Mouse (Mus musculus): ENCODE data around the gene Ccdc124. TPM values are rescaled to one million over a fixed set of nuclear protein-coding genes. Genes with fewer than 3 reads are reported as not detected.
"Not testable (repeated sequence)": the region's sequence is repeated elsewhere in the genome, so short reads cannot be mapped to it uniquely, and the experiment has no call there.

Gene Ccdc124
- polyA plus RNA-seq, 1 experiment from 2014 or later: 149 TPM

- H3K27me3 ChIP-seq (ENCODE audit: control insufficient read depth, insufficient read depth, low read length): no peaks in the 10 kb centered on the region
- no peaks in the 10 kb centered on the region for H3K4me1 ChIP-seq (ENCODE audit: control insufficient read depth, insufficient read depth, low read length)
- no peak overlapping the region for H3K4me2 ChIP-seq (ENCODE audit: low read length)
- H3K36me3 ChIP-seq (ENCODE audit: control insufficient read depth, insufficient read depth, low read length): 0 out of 2 replicates have a peak, but pooled peaks cover 2% of the 10 kb centered on the region
- ATAC-seq (ENCODE audit: low FRiP score, low TSS enrichment) (no peak), DNase-seq (no peak)
- WGBS: 86% methylated on average over 8 of the region's 8 CpGs
- H3K9ac ChIP-seq (replicated peaks; ENCODE audit: low read length): no peak overlapping the region; the same call in 1 of the 2 replicates
- no peak overlapping the region for H3K27ac ChIP-seq (replicated peaks; ENCODE audit: low read depth, low read length)
- H3K9me3 ChIP-seq (ENCODE audit: control insufficient read depth, low read length): no peaks in the 10 kb centered on the region
- H3K4me3 ChIP-seq (replicated peaks; ENCODE audit: low read depth, low read length): no peak overlapping the region
Observed at GRCm38 (mm10) chr8:70831517-70831916, 42.2 kb downstream of the Ccdc124 start.

- H3K36me3 ChIP-seq (ENCODE audit: control insufficient read depth, insufficient read depth, low read length): no peaks in the 10 kb centered on the region
- H3K4me1 ChIP-seq (ENCODE audit: control insufficient read depth, insufficient read depth, low read length): no peaks in the 10 kb centered on the region
- H3K9ac ChIP-seq (replicated peaks; ENCODE audit: low read length): no peak overlapping the region
- H3K4me3 ChIP-seq (replicated peaks; ENCODE audit: low read depth, low read length): no peak overlapping the region
- H3K27ac ChIP-seq (replicated peaks; ENCODE audit: low read depth, low read length): no peak overlapping the region
- H3K27me3 ChIP-seq (ENCODE audit: control insufficient read depth, insufficient read depth, low read length): no peaks in the 10 kb centered on the region
- H3K4me2 ChIP-seq (ENCODE audit: low read length): no peak overlapping the region
- DNase-seq: no peak
- 85% methylated on average over 1 of the region's 1 CpGs for whole genome bisulfite sequencing
- ATAC-seq (ENCODE audit: low FRiP score, low TSS enrichment): no peak
- H3K9me3 ChIP-seq (ENCODE audit: control insufficient read depth, low read length): no peaks in the 10 kb centered on the region
Observed at GRCm38 (mm10) chr8:70827796-70828195, 45.9 kb downstream of the Ccdc124 start.

- no peaks in the 10 kb centered on the region for H3K9me3 ChIP-seq (ENCODE audit: control insufficient read depth, low read length)
- H3K4me2 ChIP-seq (ENCODE audit: low read length): no peak overlapping the region
- H3K4me3 ChIP-seq (replicated peaks; ENCODE audit: low read depth, low read length): no peak overlapping the region
- DNase-seq: no peak
- no peak overlapping the region for H3K27ac ChIP-seq (replicated peaks; ENCODE audit: low read depth, low read length)
- H3K27me3 ChIP-seq (ENCODE audit: control insufficient read depth, insufficient read depth, low read length): no peaks in the 10 kb centered on the region
- H3K36me3 ChIP-seq (ENCODE audit: control insufficient read depth, insufficient read depth, low read length): no peaks in the 10 kb centered on the region
- no peak for ATAC-seq (ENCODE audit: low FRiP score, low TSS enrichment)
- no peak overlapping the region for H3K9ac ChIP-seq (replicated peaks; ENCODE audit: low read length)
- H3K4me1 ChIP-seq (ENCODE audit: control insufficient read depth, insufficient read depth, low read length): no peaks in the 10 kb centered on the region
- 91% methylated on average over 2 of the region's 2 CpGs for WGBS
Observed at GRCm38 (mm10) chr8:70827010-70827409, 46.7 kb downstream of the Ccdc124 start.

GRCm38 (mm10) chr8:70825816-70826215, 47.9 kb downstream of the Ccdc124 start:
- no peaks in the 10 kb centered on the region for H3K36me3 ChIP-seq (ENCODE audit: control insufficient read depth, insufficient read depth, low read length)
- no peak overlapping the region for H3K4me2 ChIP-seq (ENCODE audit: low read length)
- H3K27ac ChIP-seq (replicated peaks; ENCODE audit: low read depth, low read length): no peak overlapping the region
- H3K4me1 ChIP-seq (ENCODE audit: control insufficient read depth, insufficient read depth, low read length): no peaks in the 10 kb centered on the region
- DNase-seq: no peak
- H3K27me3 ChIP-seq (ENCODE audit: control insufficient read depth, insufficient read depth, low read length): peaks cover 5% of the 10 kb centered on the region; the same call in 1 of the 2 replicates
- H3K4me3 ChIP-seq (replicated peaks; ENCODE audit: low read depth, low read length): no peak overlapping the region
- H3K9ac ChIP-seq (replicated peaks; ENCODE audit: low read length): no peak overlapping the region
- ATAC-seq (ENCODE audit: low FRiP score, low TSS enrichment): no peak
- WGBS: 80% methylated on average over 8 of the region's 8 CpGs
- no peaks in the 10 kb centered on the region for H3K9me3 ChIP-seq (ENCODE audit: control insufficient read depth, low read length)

GRCm38 (mm10) chr8:70823802-70824201, 49.9 kb downstream of the Ccdc124 start:
- ATAC-seq (ENCODE audit: low FRiP score, low TSS enrichment) (no peak), DNase-seq (no peak)
- H3K4me1 ChIP-seq (ENCODE audit: control insufficient read depth, insufficient read depth, low read length): no peaks in the 10 kb centered on the region
- peaks cover 6% of the 10 kb centered on the region; the same call in 1 of the 2 replicates for H3K9me3 ChIP-seq (ENCODE audit: control insufficient read depth, low read length)
- no peaks in the 10 kb centered on the region for H3K36me3 ChIP-seq (ENCODE audit: control insufficient read depth, insufficient read depth, low read length)
- no peak overlapping the region for H3K9ac ChIP-seq (replicated peaks; ENCODE audit: low read length)
- peaks cover 16% of the 10 kb centered on the region; the same call in 1 of the 2 replicates for H3K27me3 ChIP-seq (ENCODE audit: control insufficient read depth, insufficient read depth, low read length)
- H3K4me3 ChIP-seq (replicated peaks; ENCODE audit: low read depth, low read length): no peak overlapping the region
- H3K4me2 ChIP-seq (ENCODE audit: low read length): no peak overlapping the region
- no peak overlapping the region for H3K27ac ChIP-seq (replicated peaks; ENCODE audit: low read depth, low read length)
- WGBS: 86% methylated on average over 7 of the region's 7 CpGs

- not testable (repeated sequence) for ATAC-seq (ENCODE audit: low FRiP score, low TSS enrichment); H3K4me3 ChIP-seq (replicated peaks; ENCODE audit: low read depth, low read length); H3K4me1 ChIP-seq (ENCODE audit: control insufficient read depth, insufficient read depth, low read length); H3K9ac ChIP-seq (replicated peaks; ENCODE audit: low read length); H3K9me3 ChIP-seq (ENCODE audit: control insufficient read depth, low read length); H3K27ac ChIP-seq (replicated peaks; ENCODE audit: low read depth, low read length); H3K36me3 ChIP-seq (ENCODE audit: control insufficient read depth, insufficient read depth, low read length); H3K4me2 ChIP-seq (ENCODE audit: low read length); DNase-seq
- 83% methylated on average over 3 of the region's 3 CpGs for WGBS
- peaks cover 16% of the 10 kb centered on the region; the same call in 1 of the 2 replicates for H3K27me3 ChIP-seq (ENCODE audit: control insufficient read depth, insufficient read depth, low read length)
Observed at GRCm38 (mm10) chr8:70822594-70822993, 51.1 kb downstream of the Ccdc124 start.

- Histone ChIP-seq H3K4me2 (ENCODE audit: low read length) (no peak overlapping the region), H3K27me3 (ENCODE audit: control insufficient read depth, insufficient read depth, low read length) (peaks cover 20% of the 10 kb centered on the region; the same call in 1 of the 2 replicates), H3K9ac (replicated peaks; ENCODE audit: low read length) (no peak overlapping the region), H3K4me1 (ENCODE audit: control insufficient read depth, insufficient read depth, low read length) (no peaks in the 10 kb centered on the region), H3K4me3 (replicated peaks; ENCODE audit: low read depth, low read length) (no peak overlapping the region), H3K36me3 (ENCODE audit: control insufficient read depth, insufficient read depth, low read length) (no peaks in the 10 kb centered on the region), H3K9me3 (ENCODE audit: control insufficient read depth, low read length) (peaks cover 9% of the 10 kb centered on the region; the same call in 1 of the 2 replicates), H3K27ac (replicated peaks; ENCODE audit: low read depth, low read length) (no peak overlapping the region)
- DNase-seq (no peak), ATAC-seq (ENCODE audit: low FRiP score, low TSS enrichment) (no peak)
- WGBS: 51% methylated on average over 11 of the region's 11 CpGs
Observed at GRCm38 (mm10) chr8:70821992-70822391, 51.7 kb downstream of the Ccdc124 start.

GRCm38 (mm10) chr8:70821399-70821962, 52.3 kb downstream of the Ccdc124 start:
- Histone ChIP-seq H3K36me3 (ENCODE audit: control insufficient read depth, insufficient read depth, low read length) (no peaks in the 10 kb centered on the region), H3K4me1 (ENCODE audit: control insufficient read depth, insufficient read depth, low read length) (no peaks in the 10 kb centered on the region), H3K4me3 (replicated peaks; ENCODE audit: low read depth, low read length) (no peak overlapping the region), H3K9ac (replicated peaks; ENCODE audit: low read length) (no peak overlapping the region), H3K4me2 (ENCODE audit: low read length) (no peak overlapping the region), H3K27me3 (ENCODE audit: control insufficient read depth, insufficient read depth, low read length) (peaks cover 25% of the 10 kb centered on the region; the same call in 1 of the 2 replicates), H3K27ac (replicated peaks; ENCODE audit: low read depth, low read length) (no peak overlapping the region), H3K9me3 (ENCODE audit: control insufficient read depth, low read length) (peaks cover 9% of the 10 kb centered on the region; the same call in 1 of the 2 replicates)
- ATAC-seq (ENCODE audit: low FRiP score, low TSS enrichment) (peak; percentile 60; the same call in 1 of the 2 replicates), DNase-seq (peak; percentile 87)
- 15% methylated on average over 30 of the region's 30 CpGs for WGBS
